Mouse (Mus musculus) heart, postnatal 0 days (tissue): ENCODE data around the gene Hpd. TPM values are rescaled to one million over a fixed set of nuclear protein-coding genes. Genes with fewer than 3 reads are reported as not detected.

Source experiments
- ATAC-seq: fragments of 200-750 bp; cut with Nextera tagmentation; 2 replicates; pipeline ENCODE4 v1.8.0; 2017; ENCODE audit warnings: low read depth, moderate number of reproducible peaks, moderate library complexity; ENCODE audit not compliant: insufficient read depth
- DNase-seq: peaks from one replicate; pipeline ENCODE4 v3.0.0-alpha.2; 2016; ENCODE audit warnings: low spot score
- H3K27ac ChIP-seq: fragments of 300-500 bp; sonication (generic); 2 replicates; pipeline ENCODE4 v1.5.1; 2014; ENCODE audit warnings: low read depth, mild to moderate bottlenecking
- H3K27me3 ChIP-seq: fragments of 300-500 bp; sonication (generic); 2 replicates; pipeline ENCODE4 v1.6.1; 2014; ENCODE audit warnings: low read length, mixed read lengths; ENCODE audit not compliant: control insufficient read depth, insufficient read depth
- H3K36me3 ChIP-seq: fragments of 300-500 bp; sonication (generic); replicated peaks from 2 replicates; pipeline ENCODE4 v1.6.1; 2014; ENCODE audit warnings: low read length, mixed read lengths; ENCODE audit not compliant: control insufficient read depth, insufficient read depth
- H3K4me1 ChIP-seq: fragments of 300-500 bp; sonication (generic); 2 replicates; pipeline ENCODE4 v1.6.1; 2014; ENCODE audit warnings: antibody characterized with exemption; ENCODE audit not compliant: control insufficient read depth, insufficient read depth
- H3K4me2 ChIP-seq: fragments of 300-500 bp; sonication (generic); 2 replicates; pipeline ENCODE4 v1.6.1; 2014; ENCODE audit warnings: low read depth, mild to moderate bottlenecking, low read length, moderate library complexity
- H3K4me3 ChIP-seq: fragments of 300-500 bp; sonication (generic); 2 replicates; pipeline ENCODE4 v1.5.1; 2014; ENCODE audit warnings: low read depth, low read length
- H3K9ac ChIP-seq: fragments of 300-500 bp; sonication (generic); replicated peaks from 2 replicates; pipeline ENCODE4 v1.6.1; 2014; ENCODE audit warnings: low read depth, low read length, mixed read lengths
- H3K9me3 ChIP-seq: fragments of 300-500 bp; sonication (generic); replicated peaks from 2 replicates; pipeline ENCODE4 v1.6.1; 2016; ENCODE audit warnings: low read length; ENCODE audit not compliant: control insufficient read depth
- CTCF ChIP-seq: IDR thresholded peaks from 2 replicates; pipeline ENCODE4 v1.5.1; 2016; ENCODE audit warnings: antibody characterized with exemption, control low read depth, low read depth
- EP300 ChIP-seq: IDR thresholded peaks from 2 replicates; pipeline ENCODE4 v1.6.1; 2016; ENCODE audit warnings: antibody characterized with exemption, low read depth
- WGBS: fragments of 180-500 bp; shearing (Covaris S2); extraction: QIAGEN DNeasy Blood & Tissue Kit; methylation state at CpG from one replicate; pipeline ENCODE4 v1.1.7; 2014; 5-methylcytosine and 5-hydroxymethylcytosine counted together
- polyA plus RNA-seq: library from polyadenylated mRNA; unstranded; fragments of >200 nt; fragmentation: Nextera tagmentation; extraction: Ambion mirVana; gene quantifications from 2 replicates; pipeline ENCODE4 v1.2.1, GENCODE M21; 2015
- total RNA-seq: library from RNA; depleted of rRNA; stranded (reverse); fragments of >200 nt; gene quantifications from 2 replicates; pipeline ENCODE4 v1.2.3, GENCODE M21; 2014; ENCODE audit warnings: low replicate concordance; rRNA removed

Hpd gene
- total and polyA plus RNA-seq, 2 experiments from 2014 or later, result 0.92 TPM; not detected in 1

GRCm38 (mm10) chr5:123127031-123127430 is 55.5 kb downstream of the Hpd start:
- Histone ChIP-seq H3K4me3 (no peak overlapping the region), H3K9me3 (no peaks in the 10 kb centered on the region), H3K27ac (no peak overlapping the region), H3K4me1 (peaks cover 5% of the 10 kb centered on the region), H3K9ac (no peak overlapping the region), H3K27me3 (no peaks in the 10 kb centered on the region), H3K4me2 (no peak overlapping the region), H3K36me3 (no peaks in the 10 kb centered on the region)
- ATAC-seq (no peak), DNase-seq (no peak)
- 72% methylated on average over 6 of the region's 6 CpGs for WGBS
- TF ChIP-seq CTCF (no peak), EP300 (no peak)

GRCm38 (mm10) chr5:123125638-123126406 is 56.7 kb downstream of the Hpd start:
- Histone ChIP-seq H3K36me3 (no peaks in the 10 kb centered on the region), H3K9me3 (no peaks in the 10 kb centered on the region), H3K4me2 (no peak overlapping the region; the same call in 1 of the 2 replicates), H3K27ac (peak overlapping the region; percentile 46), H3K27me3 (no peaks in the 10 kb centered on the region), H3K9ac (no peak overlapping the region), H3K4me1 (peaks cover 5% of the 10 kb centered on the region), H3K4me3 (no peak overlapping the region)
- TF ChIP-seq CTCF (no peak), EP300 (no peak)
- DNase-seq, result peak; percentile 66
- WGBS, result 47% methylated on average over 18 of the region's 18 CpGs
- ATAC-seq, result peak; percentile 51; the same call in 1 of the 2 replicates

DNA sequence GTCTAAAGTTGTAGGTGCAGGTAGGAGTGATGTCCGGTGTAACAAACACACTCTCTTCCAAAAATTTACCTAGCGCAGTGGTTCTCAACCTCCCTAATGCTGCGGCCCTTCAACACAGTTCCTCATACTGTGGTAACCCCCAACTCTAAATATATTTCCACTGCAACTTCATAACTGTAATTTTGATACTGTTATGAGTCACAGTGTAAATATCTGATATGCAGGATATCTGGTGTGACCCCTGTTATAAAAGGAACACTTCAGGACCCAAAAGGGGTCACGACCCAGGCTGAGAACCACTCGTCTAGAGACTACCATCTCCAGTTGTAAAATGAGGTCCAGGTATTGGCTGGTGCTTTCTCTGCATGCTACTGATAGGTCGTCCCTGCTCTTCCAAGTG is 57.4 kb downstream of the Hpd start:
- Histone ChIP-seq H3K27ac (no peak overlapping the region), H3K4me1 (peaks cover 5% of the 10 kb centered on the region), H3K4me3 (no peak overlapping the region), H3K9ac (no peak overlapping the region), H3K27me3 (no peaks in the 10 kb centered on the region), H3K9me3 (no peaks in the 10 kb centered on the region), H3K36me3 (no peaks in the 10 kb centered on the region), H3K4me2 (no peak overlapping the region)
- DNase-seq, result no peak
- WGBS, result 76% methylated on average over 6 of the region's 6 CpGs
- TF ChIP-seq EP300, result no peak
- TF ChIP-seq CTCF, result no peak
- ATAC-seq, result no peak

DNA sequence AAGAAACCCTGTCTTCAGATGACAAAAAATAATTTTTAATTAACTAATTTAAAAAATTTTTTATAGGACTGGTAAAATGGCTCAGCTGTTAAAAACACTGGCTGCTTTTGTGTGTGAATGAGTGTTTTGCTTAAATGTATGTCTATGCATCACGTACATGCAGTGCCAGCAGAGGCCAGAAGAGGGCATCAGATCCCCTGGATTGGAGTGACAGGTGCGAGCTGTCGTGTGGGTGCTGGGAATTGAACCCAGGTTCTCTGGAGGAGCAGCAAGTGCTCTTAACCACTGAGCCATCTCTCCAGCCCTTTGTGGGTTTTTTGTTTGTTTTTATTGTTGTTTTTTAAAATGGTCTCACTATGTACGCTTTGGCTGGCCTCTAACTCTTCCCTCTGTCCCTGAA is 60.3 kb downstream of the Hpd start:
- H3K27me3 ChIP-seq, result no peaks in the 10 kb centered on the region
- no peak for ATAC-seq
- no peaks in the 10 kb centered on the region for H3K9me3 ChIP-seq
- 92% methylated on average over 4 of the region's 4 CpGs for WGBS
- H3K27ac ChIP-seq, result no peak overlapping the region
- H3K4me1 ChIP-seq, result peaks cover 5% of the 10 kb centered on the region
- TF ChIP-seq EP300 (no peak), CTCF (no peak)
- H3K36me3 ChIP-seq, result no peaks in the 10 kb centered on the region
- no peak overlapping the region for H3K9ac ChIP-seq
- H3K4me3 ChIP-seq, result no peak overlapping the region
- no peak for DNase-seq
- no peak overlapping the region for H3K4me2 ChIP-seq

Other genes starting within 250 kb of the Hpd start
- gene Kdm2b, start 192.9 kb downstream of the Hpd start, total RNA-seq, result 29.3 and 38.8 TPM in 2 replicates
- gene Kdm2b, start 192.9 kb downstream of the Hpd start, polyA plus RNA-seq, result 12.4 and 14.7 TPM in 2 replicates
- gene Orai1, start 167.7 kb downstream of the Hpd start, total RNA-seq, result 23.9 and 43.4 TPM in 2 replicates
- gene Orai1, start 167.7 kb downstream of the Hpd start, polyA plus RNA-seq, result 18.7 and 21.2 TPM in 2 replicates
- not detected in 2 replicates for gene Morn3, start 135.7 kb downstream of the Hpd start, total RNA-seq
- gene Morn3, start 135.7 kb downstream of the Hpd start, polyA plus RNA-seq, result 0.36 TPM in 1 of 2 replicates, not detected in the other
- gene Tmem120b, start 114.3 kb downstream of the Hpd start, total RNA-seq, result 6.5 and 8.7 TPM in 2 replicates
- 10.7 and 11.1 TPM in 2 replicates for gene Tmem120b, start 114.3 kb downstream of the Hpd start, polyA plus RNA-seq
- 1.4 and 2.1 TPM in 2 replicates for gene Rhof, start 50.0 kb downstream of the Hpd start, total RNA-seq
- 0.71 and 1.1 TPM in 2 replicates for gene Rhof, start 50.0 kb downstream of the Hpd start, polyA plus RNA-seq
- 5.5 and 6.1 TPM in 2 replicates for gene Setd1b, start 40.5 kb downstream of the Hpd start, total RNA-seq
- 4.9 and 5.1 TPM in 2 replicates for gene Setd1b, start 40.5 kb downstream of the Hpd start, polyA plus RNA-seq
- gene Psmd9, start 13.3 kb downstream of the Hpd start, total RNA-seq, result 11.2 and 19.5 TPM in 2 replicates
- 54.0 and 54.9 TPM in 2 replicates for gene Psmd9, start 13.3 kb downstream of the Hpd start, polyA plus RNA-seq
- gene Wdr66, start 69.4 kb upstream of the Hpd start, total RNA-seq, result 3.1 and 7.3 TPM in 2 replicates
- 3.1 and 4.0 TPM in 2 replicates for gene Wdr66, start 69.4 kb upstream of the Hpd start, polyA plus RNA-seq
- gene Bcl7a, start 161.1 kb upstream of the Hpd start, total RNA-seq, result 10.2 and 11.2 TPM in 2 replicates
- gene Bcl7a, start 161.1 kb upstream of the Hpd start, polyA plus RNA-seq, result 6.6 TPM in 2 replicates
- 12.0 and 13.4 TPM in 2 replicates for gene Mlxip, start 212.1 kb upstream of the Hpd start, total RNA-seq
- 5.9 and 7.3 TPM in 2 replicates for gene Mlxip, start 212.1 kb upstream of the Hpd start, polyA plus RNA-seq